Mouse (Mus musculus) hindbrain, postnatal 0 days (tissue): Measurements from ENCODE around the gene Akap1. TPM values are rescaled to one million over a fixed set of nuclear protein-coding genes. Genes with fewer than 3 reads are reported as not detected.

ENCODE experiments used
- ATAC-seq: fragments of 200-750 bp; cut with Nextera tagmentation; 2 replicates; pipeline ENCODE4 v1.8.0; 2017; ENCODE audit warnings: mild to moderate bottlenecking, moderate TSS enrichment, moderate library complexity
- DNase-seq: peaks from one replicate; pipeline ENCODE4 v3.0.0-alpha.2; 2015; ENCODE audit warnings: low spot score
- H3K27ac ChIP-seq: fragments of 300-500 bp; sonication (generic); 2 replicates; pipeline ENCODE4 v1.5.1; 2014; ENCODE audit warnings: mild to moderate bottlenecking
- H3K27me3 ChIP-seq: fragments of 300-500 bp; sonication (generic); 2 replicates; pipeline ENCODE4 v1.6.1; 2014; ENCODE audit warnings: low read length, mixed read lengths; ENCODE audit not compliant: insufficient read depth
- H3K36me3 ChIP-seq: fragments of 300-500 bp; sonication (generic); 2 replicates; pipeline ENCODE4 v1.6.1; 2014; ENCODE audit warnings: low read length, mixed read lengths; ENCODE audit not compliant: insufficient read depth
- H3K4me1 ChIP-seq: fragments of 300-500 bp; sonication (generic); 2 replicates; pipeline ENCODE4 v1.6.1; 2014; ENCODE audit warnings: antibody characterized with exemption, low read length, mixed read lengths; ENCODE audit not compliant: insufficient read depth
- H3K4me2 ChIP-seq: fragments of 300-500 bp; sonication (generic); 2 replicates; pipeline ENCODE4 v1.6.1; 2014; ENCODE audit warnings: low read depth, mild to moderate bottlenecking, low read length, moderate library complexity, mixed read lengths
- H3K4me3 ChIP-seq: fragments of 300-500 bp; sonication (generic); 2 replicates; pipeline ENCODE4 v1.5.1; 2014; ENCODE audit warnings: low read length
- H3K9ac ChIP-seq: fragments of 300-500 bp; sonication (generic); replicated peaks from 2 replicates; pipeline ENCODE4 v1.6.1; 2014; ENCODE audit warnings: mild to moderate bottlenecking, low read length, moderate library complexity, mixed read lengths
- H3K9me3 ChIP-seq: fragments of 300-500 bp; sonication (generic); 2 replicates; pipeline ENCODE4 v1.6.1; 2016; ENCODE audit warnings: low read length, mixed read lengths
- CTCF ChIP-seq: IDR thresholded peaks from 2 replicates; pipeline ENCODE4 v1.5.1; 2016; ENCODE audit warnings: antibody characterized with exemption, control low read depth, low read depth
- WGBS: fragments of 180-500 bp; shearing (Covaris S2); extraction: QIAGEN DNeasy Blood & Tissue Kit; methylation state at CpG from one replicate; pipeline ENCODE4 v1.1.7; 2014; 5-methylcytosine and 5-hydroxymethylcytosine counted together
- polyA plus RNA-seq: library from polyadenylated mRNA; unstranded; fragments of >200 nt; fragmentation: Nextera tagmentation; extraction: Ambion mirVana; gene quantifications from 2 replicates; pipeline ENCODE4 v1.2.1, GENCODE M21; 2015
- total RNA-seq: library from RNA; depleted of rRNA; stranded (reverse); fragments of >200 nt; gene quantifications from 2 replicates; pipeline ENCODE4 v1.2.3, GENCODE M21; 2014

Gene Akap1
- total and polyA plus RNA-seq, 2 experiments from 2014 or later: 20.8 to 51.5 TPM

- Histone ChIP-seq H3K4me1 (0 out of 2 replicates have a peak, but pooled peaks cover 5% of the 10 kb centered on the region), H3K27me3 (no peaks in the 10 kb centered on the region), H3K9me3 (no peaks in the 10 kb centered on the region), H3K9ac (no peak overlapping the region), H3K27ac (no peak overlapping the region), H3K4me2 (no peak overlapping the region), H3K36me3 (no peaks in the 10 kb centered on the region), H3K4me3 (no peak overlapping the region)
- DNase-seq (no peak), ATAC-seq (no peak)
- no peak for TF ChIP-seq CTCF
- WGBS: 76% methylated on average over 3 of the region's 3 CpGs
Measured at GRCm38 (mm10) chr11:88860641-88861040, 3.7 kb downstream of the Akap1 start.

- DNase-seq (no peak), ATAC-seq (no peak)
- H3K36me3 ChIP-seq: no peaks in the 10 kb centered on the region
- H3K4me1 ChIP-seq: no peaks in the 10 kb centered on the region
- 67% methylated on average over 3 of the region's 3 CpGs for WGBS
- no peak overlapping the region for H3K27ac ChIP-seq
- no peaks in the 10 kb centered on the region for H3K9me3 ChIP-seq
- no peak for TF ChIP-seq CTCF
- no peaks in the 10 kb centered on the region for H3K27me3 ChIP-seq
- H3K4me3 ChIP-seq: no peak overlapping the region
- H3K4me2 ChIP-seq: no peak overlapping the region
- no peak overlapping the region for H3K9ac ChIP-seq
Measured at GRCm38 (mm10) chr11:88857311-88858005, 6.9 kb downstream of the Akap1 start.

DNA sequence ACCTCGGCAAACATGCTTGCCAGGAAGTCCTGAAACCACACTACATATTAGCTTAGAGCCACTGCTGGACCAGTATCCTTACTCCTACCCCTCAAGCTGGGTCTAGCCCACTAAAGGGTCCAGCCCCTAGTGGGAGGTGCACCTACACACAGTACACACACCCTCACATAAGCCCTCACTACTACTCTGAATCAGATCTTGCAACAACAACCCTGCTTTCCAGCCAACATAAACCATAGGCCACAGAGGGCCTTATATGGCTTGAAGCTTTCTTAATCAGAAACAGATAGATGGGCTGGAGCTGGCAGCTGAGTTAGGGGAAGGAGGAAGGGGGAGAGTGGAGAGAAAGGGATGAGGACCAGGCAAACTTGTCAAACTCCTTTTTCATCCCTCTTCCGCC is 8.0 kb downstream of the Akap1 start:
- Histone ChIP-seq H3K9me3 (no peaks in the 10 kb centered on the region), H3K4me3 (no peak overlapping the region), H3K36me3 (no peaks in the 10 kb centered on the region), H3K4me1 (no peaks in the 10 kb centered on the region), H3K4me2 (no peak overlapping the region), H3K27ac (no peak overlapping the region), H3K27me3 (no peaks in the 10 kb centered on the region), H3K9ac (no peak overlapping the region)
- WGBS: 73% methylated on average over 2 of the region's 2 CpGs
- ATAC-seq (no peak), DNase-seq (no peak)
- no peak for TF ChIP-seq CTCF

GRCm38 (mm10) chr11:88855795-88856194 is 8.6 kb downstream of the Akap1 start:
- 43% methylated on average over 4 of the region's 4 CpGs for WGBS
- ATAC-seq (no peak), DNase-seq (no peak)
- H3K4me2 ChIP-seq: no peak overlapping the region
- H3K9me3 ChIP-seq: no peaks in the 10 kb centered on the region
- no peaks in the 10 kb centered on the region for H3K4me1 ChIP-seq
- no peak overlapping the region for H3K4me3 ChIP-seq
- H3K9ac ChIP-seq: no peak overlapping the region
- H3K27ac ChIP-seq: no peak overlapping the region
- H3K27me3 ChIP-seq: no peaks in the 10 kb centered on the region
- TF ChIP-seq CTCF: no peak
- H3K36me3 ChIP-seq: no peaks in the 10 kb centered on the region

DNA sequence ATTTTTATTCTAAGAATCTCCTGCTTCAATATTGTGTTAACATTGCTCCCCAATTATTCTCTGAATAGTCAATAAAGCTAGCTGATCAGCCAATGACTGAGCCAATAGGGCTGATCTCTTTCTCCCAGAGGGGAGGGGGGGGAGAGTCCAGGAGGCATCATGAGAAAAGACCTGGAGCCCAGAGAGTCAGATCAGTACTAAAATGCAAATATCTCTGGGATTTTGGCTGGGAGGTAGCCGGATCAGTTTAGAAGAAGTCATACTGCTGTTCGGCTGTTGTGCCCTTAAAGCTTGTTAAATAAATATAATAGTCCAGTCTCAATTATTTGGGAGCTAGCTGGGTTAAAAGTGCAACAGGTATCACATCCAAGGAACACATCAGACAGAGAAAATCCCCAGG is 10.8 kb downstream of the Akap1 start:
- 95% methylated on average over 2 of the region's 2 CpGs for WGBS
- Histone ChIP-seq H3K36me3 (no peaks in the 10 kb centered on the region), H3K27ac (no peak overlapping the region), H3K4me2 (no peak overlapping the region), H3K9me3 (no peaks in the 10 kb centered on the region), H3K9ac (no peak overlapping the region), H3K4me1 (no peaks in the 10 kb centered on the region), H3K4me3 (no peak overlapping the region), H3K27me3 (no peaks in the 10 kb centered on the region)
- DNase-seq (no peak), ATAC-seq (no peak)
- no peak for TF ChIP-seq CTCF

DNA sequence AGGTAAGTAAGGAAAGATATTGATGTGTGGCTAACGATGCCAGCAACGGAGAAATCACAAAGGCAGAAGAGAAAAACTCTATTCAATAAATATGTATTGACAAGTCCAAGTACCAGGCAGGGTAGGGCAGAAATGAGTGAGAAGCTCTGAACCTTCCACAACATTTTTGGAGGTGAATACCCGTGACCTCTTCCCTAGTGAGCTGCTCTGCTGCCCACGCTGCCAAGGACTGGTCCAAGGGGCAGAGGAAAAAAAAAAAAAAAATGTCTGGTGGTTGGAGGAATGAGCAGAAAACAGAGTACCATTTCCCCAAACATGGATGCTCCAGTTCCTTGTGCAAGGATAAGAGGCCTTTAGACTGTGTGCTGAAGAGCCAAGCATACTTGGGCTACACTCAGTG is 11.6 kb downstream of the Akap1 start:
- WGBS: 90% methylated on average over 4 of the region's 4 CpGs
- no peaks in the 10 kb centered on the region for H3K9me3 ChIP-seq
- H3K9ac ChIP-seq: no peak overlapping the region
- H3K36me3 ChIP-seq: no peaks in the 10 kb centered on the region
- H3K27me3 ChIP-seq: no peaks in the 10 kb centered on the region
- no peak overlapping the region for H3K4me2 ChIP-seq
- H3K4me1 ChIP-seq: no peaks in the 10 kb centered on the region
- no peak for TF ChIP-seq CTCF
- H3K4me3 ChIP-seq: no peak overlapping the region
- DNase-seq: no peak
- no peak for ATAC-seq
- H3K27ac ChIP-seq: no peak overlapping the region

DNA sequence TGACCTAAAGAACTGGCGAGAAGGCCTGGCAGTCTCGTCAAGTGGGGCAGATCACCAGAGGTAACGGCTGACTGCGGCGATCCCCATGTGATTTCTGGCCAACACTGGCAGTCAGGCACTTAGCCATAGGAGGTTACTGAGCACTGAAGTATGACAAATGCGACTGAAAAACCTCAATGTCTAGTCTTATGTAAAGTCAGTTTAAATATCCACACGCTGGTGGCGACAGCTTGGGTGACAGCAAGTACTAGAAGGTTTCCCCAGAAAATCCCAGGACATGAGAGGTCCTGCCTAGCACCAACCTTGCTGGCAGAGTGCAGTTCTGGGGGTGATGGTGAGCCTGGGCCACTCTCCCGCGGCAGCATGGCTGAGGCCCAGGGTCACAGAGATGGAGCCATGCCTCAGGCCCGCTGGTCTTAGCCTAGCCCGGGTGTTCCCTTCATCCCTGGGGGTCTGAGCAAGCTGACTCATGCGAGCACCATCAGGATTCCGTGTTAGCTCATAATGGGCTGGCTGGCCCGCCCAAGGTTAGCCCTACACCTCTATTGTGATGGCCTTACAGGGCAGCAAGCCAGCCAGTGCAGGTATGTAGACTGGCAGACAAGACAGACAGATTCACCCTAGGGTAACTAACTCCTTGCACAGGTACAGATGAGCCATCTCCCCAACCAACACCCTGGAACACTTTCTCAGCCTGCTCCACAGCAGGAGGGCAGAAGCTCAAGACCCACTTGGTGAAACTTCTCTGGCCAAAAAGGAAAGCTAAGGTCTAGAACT is 13.1 kb downstream of the Akap1 start:
- Histone ChIP-seq H3K27ac (no peak overlapping the region), H3K9ac (no peak overlapping the region), H3K4me2 (no peak overlapping the region), H3K4me1 (no peaks in the 10 kb centered on the region), H3K4me3 (no peak overlapping the region), H3K36me3 (no peaks in the 10 kb centered on the region), H3K9me3 (no peaks in the 10 kb centered on the region), H3K27me3 (no peaks in the 10 kb centered on the region)
- TF ChIP-seq CTCF: no peak
- DNase-seq: no peak
- ATAC-seq: no peak
- WGBS: 77% methylated on average over 15 of the region's 15 CpGs
